Mouse (Mus musculus): ENCODE data around the gene Naxe. TPM values are rescaled to one million over a fixed set of nuclear protein-coding genes. Genes with fewer than 3 reads are reported as not detected.

Gene Naxe
- polyA plus RNA-seq, 1 experiment: 118 TPM

GRCm38 (mm10) chr3:88090616-88091015 lies 32.3 kb upstream of the Naxe start:
- H3K27me3 ChIP-seq (ENCODE audit: control insufficient read depth, insufficient read depth, low read length): no peaks in the 10 kb centered on the region
- H3K4me1 ChIP-seq (ENCODE audit: control insufficient read depth, insufficient read depth, low read length): no peaks in the 10 kb centered on the region
- WGBS: 56% methylated on average over 6 of the region's 6 CpGs
- peak in 1 of 2 experiments; percentile 51 for DNase-seq
- H3K4me3 ChIP-seq (replicated peaks; ENCODE audit: insufficient read depth, low read depth, low read length): no peak overlapping the region
- TF ChIP-seq CTCF (IDR thresholded peaks at IDR 0.05; ENCODE audit: borderline replicate concordance, insufficient read depth, low read depth, low read length): no peak
- TF ChIP-seq POLR2A (IDR thresholded peaks at IDR 0.05; ENCODE audit: borderline replicate concordance, insufficient read depth, low read length): no peak
- no peak overlapping the region for H3K27ac ChIP-seq (ENCODE audit: insufficient read depth, low read length)

- 89% methylated on average over 7 of the region's 7 CpGs for WGBS
These were observed 31.8 kb upstream of the Naxe start for GRCm38 (mm10) chr3:88090106-88090505.

GRCm38 (mm10) chr3:88087688-88088087 lies 29.4 kb upstream of the Naxe start:
- WGBS: 89% methylated on average over 1 of the region's 1 CpGs
- TF ChIP-seq CTCF (IDR thresholded peaks at IDR 0.05; ENCODE audit: borderline replicate concordance, insufficient read depth, low read depth, low read length): peak; percentile 76
- no peak for TF ChIP-seq POLR2A (IDR thresholded peaks at IDR 0.05; ENCODE audit: borderline replicate concordance, insufficient read depth, low read length)
- H3K27ac ChIP-seq (ENCODE audit: insufficient read depth, low read length): no peak overlapping the region
- H3K4me3 ChIP-seq (replicated peaks; ENCODE audit: insufficient read depth, low read depth, low read length): no peak overlapping the region
- peak; percentile 40 to 51 for DNase-seq
- no peaks in the 10 kb centered on the region for H3K4me1 ChIP-seq (ENCODE audit: control insufficient read depth, insufficient read depth, low read length)
- no peaks in the 10 kb centered on the region for H3K27me3 ChIP-seq (ENCODE audit: control insufficient read depth, insufficient read depth, low read length)

More at GRCm38 (mm10) chr3:88090106-88090505, 31.8 kb upstream of the Naxe start:
- no peak overlapping the region for H3K27ac ChIP-seq (ENCODE audit: insufficient read depth, low read length)
- DNase-seq: no peak
- TF ChIP-seq CTCF (IDR thresholded peaks at IDR 0.05; ENCODE audit: borderline replicate concordance, insufficient read depth, low read depth, low read length) (no peak), POLR2A (IDR thresholded peaks at IDR 0.05; ENCODE audit: borderline replicate concordance, insufficient read depth, low read length) (no peak)
- no peak overlapping the region for H3K4me3 ChIP-seq (replicated peaks; ENCODE audit: insufficient read depth, low read depth, low read length)
- no peaks in the 10 kb centered on the region for H3K4me1 ChIP-seq (ENCODE audit: control insufficient read depth, insufficient read depth, low read length)
- no peaks in the 10 kb centered on the region for H3K27me3 ChIP-seq (ENCODE audit: control insufficient read depth, insufficient read depth, low read length)

- TF ChIP-seq CTCF (IDR thresholded peaks at IDR 0.05; ENCODE audit: borderline replicate concordance, insufficient read depth, low read depth, low read length) (no peak), POLR2A (IDR thresholded peaks at IDR 0.05; ENCODE audit: borderline replicate concordance, insufficient read depth, low read length) (no peak)
- no peak overlapping the region for H3K4me3 ChIP-seq (replicated peaks; ENCODE audit: insufficient read depth, low read depth, low read length)
- H3K27me3 ChIP-seq (ENCODE audit: control insufficient read depth, insufficient read depth, low read length): no peaks in the 10 kb centered on the region
- H3K27ac ChIP-seq (ENCODE audit: insufficient read depth, low read length): no peak overlapping the region
- DNase-seq: no peak
- no peaks in the 10 kb centered on the region for H3K4me1 ChIP-seq (ENCODE audit: control insufficient read depth, insufficient read depth, low read length)
- 87% methylated on average over 8 of the region's 9 CpGs for whole genome bisulfite sequencing
These were observed 27.2 kb upstream of the Naxe start for GRCm38 (mm10) chr3:88085459-88085858.

GRCm38 (mm10) chr3:88084001-88084400 lies 25.7 kb upstream of the Naxe start:
- Histone ChIP-seq H3K27me3 (ENCODE audit: control insufficient read depth, insufficient read depth, low read length) (no peaks in the 10 kb centered on the region), H3K4me1 (ENCODE audit: control insufficient read depth, insufficient read depth, low read length) (no peaks in the 10 kb centered on the region), H3K27ac (ENCODE audit: insufficient read depth, low read length) (no peak overlapping the region), H3K4me3 (replicated peaks; ENCODE audit: insufficient read depth, low read depth, low read length) (no peak overlapping the region)
- no peak for DNase-seq
- 95% methylated on average over 2 of the region's 2 CpGs for WGBS
- TF ChIP-seq POLR2A (IDR thresholded peaks at IDR 0.05; ENCODE audit: borderline replicate concordance, insufficient read depth, low read length): no peak
- TF ChIP-seq CTCF (IDR thresholded peaks at IDR 0.05; ENCODE audit: borderline replicate concordance, insufficient read depth, low read depth, low read length): no peak

GRCm38 (mm10) chr3:88082663-88083062 lies 24.4 kb upstream of the Naxe start:
- Histone ChIP-seq H3K4me3 (replicated peaks; ENCODE audit: insufficient read depth, low read depth, low read length) (no peak overlapping the region), H3K27me3 (ENCODE audit: control insufficient read depth, insufficient read depth, low read length) (no peaks in the 10 kb centered on the region), H3K4me1 (ENCODE audit: control insufficient read depth, insufficient read depth, low read length) (no peaks in the 10 kb centered on the region), H3K27ac (ENCODE audit: insufficient read depth, low read length) (no peak overlapping the region)
- DNase-seq: no peak
- TF ChIP-seq CTCF (IDR thresholded peaks at IDR 0.05; ENCODE audit: borderline replicate concordance, insufficient read depth, low read depth, low read length) (no peak), POLR2A (IDR thresholded peaks at IDR 0.05; ENCODE audit: borderline replicate concordance, insufficient read depth, low read length) (no peak)
- WGBS: 4% methylated on average over 4 of the region's 4 CpGs

GRCm38 (mm10) chr3:88082224-88082618 lies 23.9 kb upstream of the Naxe start:
- H3K4me1 ChIP-seq (ENCODE audit: control insufficient read depth, insufficient read depth, low read length): no peaks in the 10 kb centered on the region
- no peak overlapping the region for H3K27ac ChIP-seq (ENCODE audit: insufficient read depth, low read length)
- H3K27me3 ChIP-seq (ENCODE audit: control insufficient read depth, insufficient read depth, low read length): no peaks in the 10 kb centered on the region
- TF ChIP-seq POLR2A (IDR thresholded peaks at IDR 0.05; ENCODE audit: borderline replicate concordance, insufficient read depth, low read length) (no peak), CTCF (IDR thresholded peaks at IDR 0.05; ENCODE audit: borderline replicate concordance, insufficient read depth, low read depth, low read length) (no peak)
- no peak for DNase-seq
- 2% methylated on average over 13 of the region's 13 CpGs for WGBS
- H3K4me3 ChIP-seq (replicated peaks; ENCODE audit: insufficient read depth, low read depth, low read length): no peak overlapping the region

GRCm38 (mm10) chr3:88081345-88082223 lies 23.3 kb upstream of the Naxe start, which contains the start of gene Iqgap3:
TSS of gene Iqgap3 (plus strand) at chr3:88081971.
- peak within 1 kb of the TSS; percentile 30 for H3K4me3 ChIP-seq (replicated peaks; ENCODE audit: insufficient read depth, low read depth, low read length)
- no peaks in the 10 kb centered on the region for H3K4me1 ChIP-seq (ENCODE audit: control insufficient read depth, insufficient read depth, low read length)
- 19% methylated on average over 33 of the region's 33 CpGs for WGBS
- TF ChIP-seq POLR2A (IDR thresholded peaks at IDR 0.05; ENCODE audit: borderline replicate concordance, insufficient read depth, low read length): peak; percentile 25; the same call in 1 of the 2 replicates
- no peak for TF ChIP-seq CTCF (IDR thresholded peaks at IDR 0.05; ENCODE audit: borderline replicate concordance, insufficient read depth, low read depth, low read length)
- H3K27ac ChIP-seq (ENCODE audit: insufficient read depth, low read length): no peak within 1 kb of the TSS
- DNase-seq: peak; percentile 87 to 90
- H3K27me3 ChIP-seq (ENCODE audit: control insufficient read depth, insufficient read depth, low read length): no peaks in the 10 kb centered on the region

Data from cerebellum, adult 2 months (tissue).